In the genomic region with DNA sequence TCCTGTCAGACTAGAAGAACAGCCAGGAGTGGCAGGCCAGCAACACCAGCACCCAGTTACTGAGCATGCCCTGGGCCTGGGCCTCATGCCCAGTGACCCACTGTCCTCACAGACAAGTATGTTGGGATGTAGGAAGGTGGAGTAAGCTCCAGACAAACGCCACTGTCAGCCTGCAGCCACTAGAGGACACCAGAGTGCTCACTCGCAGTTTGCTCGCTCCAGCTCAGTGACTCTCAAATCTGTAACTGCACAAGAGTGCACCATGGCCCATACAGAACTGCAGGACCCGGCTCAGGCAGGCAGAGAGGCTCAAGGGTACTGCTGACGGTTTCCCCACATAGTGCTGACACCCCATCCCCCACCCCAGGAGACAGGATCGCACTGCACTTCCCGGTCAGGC, we compare ENCODE assay signal across 8 mouse cellular contexts. TPM values are rescaled to one million over a fixed set of nuclear protein-coding genes. Genes with fewer than 3 reads are reported as not detected.
DNase-seq lines count a peak whose midpoint lies in the region; ATAC-seq and TF ChIP-seq lines count a peak whose summit lies in the region.
"Had no signal": no experiment of that assay in that cellular context is flagged by ENCODE, and none has a peak within 500 bp of the region (broad histone marks: within the 10 kb centered on the region; RNA-seq: fewer than 3 reads in every experiment).

No protein-coding gene starts in this region.

- H3K4me1 ChIP-seq in heart, embryonic 14.5 days (ENCODE audit: control insufficient read depth in 2 of 2, insufficient read depth in 2 of 2, low read length in 2 of 2) = peaks cover 7 to 14% of the 10 kb centered on the region in 2 experiments
- H3K4me1 ChIP-seq in liver, embryonic 14.5 days (replicated peaks; ENCODE audit: control insufficient read depth in 2 of 2, insufficient read depth in 2 of 2, low read length in 1 of 2) = no peaks in the 10 kb centered on the region
- no peaks in the 10 kb centered on the region for H3K4me1 ChIP-seq in stomach, postnatal 0 days (replicated peaks; ENCODE audit: control insufficient read depth, insufficient read depth)

- H3K27ac ChIP-seq in left cerebral cortex, adult 2 months = no peak overlapping the region
- no peak overlapping the region for H3K27ac ChIP-seq in heart, embryonic 14.5 days (replicated peaks in 1 of 2; ENCODE audit: control insufficient read depth in 1 of 2, insufficient read depth in 1 of 2, low read depth in 2 of 2, low read length in 2 of 2)
- no peak overlapping the region for H3K27ac ChIP-seq in liver, embryonic 14.5 days
- H3K27ac ChIP-seq in stomach, postnatal 0 days (replicated peaks) = no peak overlapping the region

- no peak overlapping the region for H3K4me3 ChIP-seq in left cerebral cortex, adult 2 months
- H3K4me3 ChIP-seq in heart, embryonic 14.5 days (ENCODE audit: control insufficient read depth in 1 of 2, insufficient read depth in 1 of 2, low read depth in 1 of 2, low read length in 2 of 2) = no peak overlapping the region
- H3K4me3 ChIP-seq in liver, embryonic 14.5 days (ENCODE audit: insufficient read depth in 1 of 2, low read depth in 2 of 2, low read length in 2 of 2) = no peak overlapping the region
- H3K4me3 ChIP-seq in stomach, postnatal 0 days (ENCODE audit: low read depth, low read length) = no peak overlapping the region
- H3K4me3 ChIP-seq: myocyte had no signal

- ATAC-seq in heart, embryonic 14.5 days (ENCODE audit: insufficient number of reproducible peaks, insufficient read depth, low FRiP score, low read depth) = peak; percentile 54
- no peak for ATAC-seq in liver, embryonic 14.5 days (ENCODE audit: insufficient read depth)
- ATAC-seq in stomach, postnatal 0 days (ENCODE audit: low FRiP score, low TSS enrichment) = peak; percentile 34

- 20% methylated on average over 7 of the region's 7 CpGs for WGBS in heart, embryonic 14.5 days
- WGBS in liver, embryonic 14.5 days (ENCODE audit: insufficient replicate concordance) = 59% methylated on average over 7 of the region's 7 CpGs
- WGBS in stomach, postnatal 0 days = 37% methylated on average over 7 of the region's 7 CpGs

- H3K9me3 ChIP-seq in heart, embryonic 14.5 days (ENCODE audit: control insufficient read depth, low read length) = no peaks in the 10 kb centered on the region
- no peaks in the 10 kb centered on the region for H3K9me3 ChIP-seq in liver, embryonic 14.5 days (ENCODE audit: control insufficient read depth, low read length)
- no peaks in the 10 kb centered on the region for H3K9me3 ChIP-seq in stomach, postnatal 0 days (ENCODE audit: control insufficient read depth, low read length)

- DNase-seq in left cerebral cortex, adult 2 months (ENCODE audit: extremely low spot score in 1 of 2, low spot score in 2 of 2) = peak; percentile 42 to 44
- no peak for DNase-seq in left cerebral cortex, adult 8-10 months (ENCODE audit: low spot score in 2 of 2)
- DNase-seq in MN1 (ENCODE audit: low spot score) = peak; percentile 87
- peak; percentile 53 for DNase-seq in cerebellum, adult 8-10 months
- DNase-seq in liver, embryonic 14.5 days (ENCODE audit: low read depth in 3 of 3, low spot score in 3 of 3) = peak in 1 of 3 experiments; percentile 40
- DNase-seq in stomach, postnatal 0 days (ENCODE audit: low spot score) = peak; percentile 43

- intact Hi-C loops in left cerebral cortex, adult 2 months (cut with DNase I) = no loop called here

- peak; percentile 73 for TF ChIP-seq CTCF in left cerebral cortex, adult 2 months (IDR thresholded peaks at IDR 0.05)
- TF ChIP-seq CTCF in liver, embryonic 14.5 days (IDR thresholded peaks at IDR 0.05; ENCODE audit: low read depth) = peak; percentile 75
- TF ChIP-seq CTCF in stomach, postnatal 0 days (IDR thresholded peaks at IDR 0.05; ENCODE audit: low read depth) = peak; percentile 82

- no peak overlapping the region for H3K4me2 ChIP-seq in heart, embryonic 14.5 days (ENCODE audit: low read length)
- no peak overlapping the region for H3K4me2 ChIP-seq in liver, embryonic 14.5 days (ENCODE audit: low read depth)
- H3K4me2 ChIP-seq in stomach, postnatal 0 days (replicated peaks; ENCODE audit: low read depth) = no peak overlapping the region

- H3K9ac ChIP-seq in heart, embryonic 14.5 days (ENCODE audit: low read length) = no peak overlapping the region
- no peak overlapping the region for H3K9ac ChIP-seq in liver, embryonic 14.5 days (replicated peaks)
- no peak overlapping the region for H3K9ac ChIP-seq in stomach, postnatal 0 days (ENCODE audit: low read length)

- TF ChIP-seq EP300 in liver, embryonic 14.5 days (IDR thresholded peaks at IDR 0.05; ENCODE audit: low read depth) = no peak
- no peak for TF ChIP-seq EP300 in stomach, postnatal 0 days (optimal IDR thresholded peaks at IDR 0.05)

- peaks cover 81% of the 10 kb centered on the region for H3K36me3 ChIP-seq in heart, embryonic 14.5 days (ENCODE audit: control insufficient read depth, insufficient read depth, low read length)
- peaks cover 10% of the 10 kb centered on the region for H3K36me3 ChIP-seq in liver, embryonic 14.5 days (replicated peaks; ENCODE audit: control insufficient read depth, insufficient read depth, low read depth)
- H3K36me3 ChIP-seq in stomach, postnatal 0 days (ENCODE audit: control insufficient read depth, insufficient read depth, low read length) = no peaks in the 10 kb centered on the region

- H3K27me3 ChIP-seq in heart, embryonic 14.5 days (ENCODE audit: control insufficient read depth, insufficient read depth, low read length) = no peaks in the 10 kb centered on the region
- no peaks in the 10 kb centered on the region for H3K27me3 ChIP-seq in liver, embryonic 14.5 days (ENCODE audit: control insufficient read depth, insufficient read depth, low read length)
- H3K27me3 ChIP-seq in stomach, postnatal 0 days (ENCODE audit: control insufficient read depth, insufficient read depth, low read length) = no peaks in the 10 kb centered on the region

RNA-seq across cellular contexts. Expression of gene Suds3, which starts 21.5 kb away (rescaled TPM):
- 100 to 1,000 TPM; 117 to 141 TPM for total RNA-seq in left cerebral cortex, adult 2 months (2021)
- total RNA-seq in left cerebral cortex, adult 8-10 months (2022) = 100 to 1,000 TPM; 114 to 150 (median 121) TPM
- 26.3 and 32.6 TPM in 2 replicates for polyA plus RNA-seq in heart, embryonic 14.5 days (2014; fragmentation: Nextera tagmentation; extraction: Ambion mirVana)
- 16.2 and 22.7 TPM in 2 replicates for polyA plus RNA-seq in liver, embryonic 14.5 days (2012; rRNA removed)
- 19.7 and 19.8 TPM in 2 replicates for polyA plus RNA-seq in liver, embryonic 14.5 days (2014; fragmentation: Nextera tagmentation; extraction: Ambion mirVana)
- 42.2 and 46.9 TPM in 2 replicates for polyA plus RNA-seq in stomach, postnatal 0 days (2015; fragmentation: Nextera tagmentation; extraction: Ambion mirVana)

RNA-seq across cellular contexts. Expression of gene Taok3, which starts 25.5 kb away (rescaled TPM):
- 10 to 100 TPM; 52.5 to 54.7 TPM for total RNA-seq in left cerebral cortex, adult 2 months (2021)
- total RNA-seq in left cerebral cortex, adult 8-10 months (2022) = 10 to 100 TPM; 49.5 to 55.4 (median 52.4) TPM
- 8.9 and 10.3 TPM in 2 replicates for polyA plus RNA-seq in heart, embryonic 14.5 days (2014; fragmentation: Nextera tagmentation; extraction: Ambion mirVana)
- 14.7 and 17.1 TPM in 2 replicates for polyA plus RNA-seq in liver, embryonic 14.5 days (2012; rRNA removed)
- polyA plus RNA-seq in liver, embryonic 14.5 days (2014; fragmentation: Nextera tagmentation; extraction: Ambion mirVana) = 43.3 and 50.2 TPM in 2 replicates
- polyA plus RNA-seq in stomach, postnatal 0 days (2015; fragmentation: Nextera tagmentation; extraction: Ambion mirVana) = 23.1 and 24.2 TPM in 2 replicates

Comparison
In these comparisons a context has a peak if more than half of its experiments do, and no peak if none do; other contexts are left out.
1. DNase-seq: peak in left cerebral cortex, adult 2 months (2 of 2), MN1 (single experiment), cerebellum, adult 8-10 months (single experiment) and stomach, postnatal 0 days (single experiment); none in left cerebral cortex, adult 8-10 months (0 of 2).
2. Peak in every context shown above with its lines, with median percentiles within 50 percentile points of each other: CTCF ChIP-seq.